Mouse (Mus musculus) brain, embryonic 18.5 days (tissue): Measurements from ENCODE around the gene Trpm5.

ENCODE experiments used
- DNase-seq: peaks from one replicate; pipeline ENCODE4 v3.0.0-alpha.2; 2012; ENCODE audit warnings: low read depth, low spot score

The Trpm5 gene

GRCm38 (mm10) chr7:143059202-143059870 lies 35.1 kb downstream of the Trpm5 start:
- no peak for DNase-seq

DNA sequence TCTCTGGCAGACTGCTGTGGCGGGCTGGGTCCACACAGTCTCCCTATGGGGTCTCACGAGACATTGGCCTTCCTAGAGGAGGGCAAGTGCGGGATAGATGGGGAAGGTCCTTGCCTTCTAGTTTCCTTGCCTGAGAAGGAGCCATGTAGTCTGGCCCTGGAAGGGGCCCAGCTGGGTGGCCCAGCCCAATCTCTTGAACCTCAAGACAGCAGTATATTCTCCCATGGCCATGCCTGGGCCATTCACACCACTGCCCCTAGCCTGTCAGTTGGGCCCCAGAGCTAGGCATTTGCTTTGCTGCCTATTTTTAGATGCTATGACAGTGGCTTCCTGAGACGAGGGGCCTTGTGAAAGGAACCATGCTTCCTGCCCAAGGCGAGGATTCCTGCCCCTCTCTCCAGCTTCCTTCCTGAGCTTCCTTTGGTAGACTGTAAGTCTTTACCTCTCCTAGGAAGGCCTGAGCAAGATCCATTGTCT lies 36.2 kb downstream of the Trpm5 start:
- no peak for DNase-seq

GRCm38 (mm10) chr7:143057667-143058220 lies 36.7 kb downstream of the Trpm5 start:
- no peak for DNase-seq

DNA sequence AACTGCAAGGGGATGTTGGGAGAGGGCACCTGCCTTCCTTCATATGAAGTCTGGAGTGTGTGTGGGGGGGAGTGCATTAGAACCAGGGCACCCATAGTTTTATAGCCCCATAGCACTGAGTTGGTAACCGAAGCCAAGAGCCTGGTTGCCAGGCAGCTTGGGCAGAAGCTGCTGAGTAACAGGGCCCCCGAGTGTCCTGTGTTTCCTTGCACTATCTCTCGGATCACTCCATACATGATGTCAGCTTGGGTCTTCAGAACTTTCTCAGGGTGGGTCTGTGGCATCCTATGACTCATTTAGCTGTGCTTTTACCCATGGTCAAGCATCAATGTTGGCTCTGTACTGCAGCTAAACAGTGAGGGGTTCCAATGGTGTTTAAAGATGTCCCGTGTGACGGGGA lies 37.4 kb downstream of the Trpm5 start:
- DNase-seq: no peak

GRCm38 (mm10) chr7:143055499-143056186 lies 38.8 kb downstream of the Trpm5 start:
- DNase-seq: no peak

DNA sequence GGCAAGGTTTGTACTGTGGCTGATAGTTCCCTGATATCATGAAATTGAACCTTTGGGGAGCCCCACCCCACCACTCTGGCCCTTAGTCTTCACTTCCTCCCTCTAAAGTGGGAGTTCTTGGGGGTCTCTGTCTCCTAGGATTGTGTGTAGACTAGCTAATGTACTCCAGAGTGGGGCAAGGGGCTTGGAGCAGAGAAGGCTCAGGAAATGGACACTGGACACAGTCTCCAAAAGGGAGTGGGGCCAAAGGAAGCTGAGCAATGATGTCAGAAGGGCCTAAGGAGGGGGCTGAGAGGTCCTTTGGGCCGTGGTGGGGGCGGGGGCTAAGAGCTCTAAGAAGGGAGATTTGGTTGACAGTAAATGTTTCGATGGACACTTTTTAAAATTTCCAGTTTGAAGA lies 39.4 kb downstream of the Trpm5 start:
- no peak for DNase-seq

- no peak for DNase-seq
Measured at GRCm38 (mm10) chr7:143054612-143054965, 39.9 kb downstream of the Trpm5 start.

DNA sequence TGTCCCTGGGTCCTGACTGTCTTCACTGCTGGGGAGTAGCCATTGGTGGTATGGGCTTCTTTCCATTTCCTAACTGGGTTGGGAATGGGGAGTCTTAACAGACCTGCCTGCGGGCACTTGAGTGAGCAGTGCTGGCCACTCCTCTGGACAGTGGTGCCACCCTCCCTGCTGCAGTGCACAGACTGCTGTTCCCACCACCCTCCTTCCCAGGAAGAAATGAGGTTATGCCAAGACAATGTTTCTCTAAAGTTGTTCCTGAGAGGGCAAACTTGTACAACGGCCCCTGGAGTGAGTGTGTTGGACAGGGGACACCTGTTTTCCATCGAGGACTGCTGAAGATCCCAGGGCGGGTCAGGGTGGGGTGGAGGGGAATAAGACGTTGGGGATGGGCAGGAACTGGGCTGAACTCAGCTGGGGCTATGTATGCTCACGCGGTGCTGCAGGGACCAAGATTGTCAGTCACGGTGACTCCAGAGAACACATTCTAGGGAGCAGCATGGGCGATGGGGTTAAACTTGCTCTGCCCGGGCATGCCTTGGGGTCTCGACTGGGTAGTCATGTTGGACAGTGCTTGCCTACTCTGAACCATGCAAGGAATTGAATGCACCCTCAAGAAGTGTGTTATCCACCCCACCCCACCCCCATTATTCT lies 40.4 kb downstream of the Trpm5 start:
- no peak for DNase-seq

GRCm38 (mm10) chr7:143053008-143053899 lies 41.2 kb downstream of the Trpm5 start:
- no peak for DNase-seq

- no peak for DNase-seq
Measured at GRCm38 (mm10) chr7:143052626-143053007, 41.8 kb downstream of the Trpm5 start, which contains the start of gene Cd81. Gene Cd81 (plus strand): TSS chr7:143052739.

DNA sequence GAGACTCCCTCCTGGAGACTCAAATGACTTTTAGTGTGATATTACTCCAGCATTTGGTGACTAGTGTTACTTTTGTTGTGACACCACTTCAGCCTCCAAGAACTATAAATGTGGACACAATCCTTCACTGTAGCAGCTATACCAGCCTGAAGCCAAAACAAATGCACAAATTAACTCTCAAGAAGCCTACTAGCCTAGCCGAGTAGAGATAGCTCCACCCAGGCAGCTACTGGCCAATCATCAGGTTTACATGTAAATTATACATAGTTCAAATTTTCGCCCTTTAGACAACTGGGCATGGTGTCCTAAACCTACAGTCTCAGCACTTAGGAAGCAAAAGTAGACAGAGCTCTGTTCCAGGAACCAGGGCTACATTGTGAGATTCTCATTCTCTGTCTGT lies 43.1 kb downstream of the Trpm5 start:
- DNase-seq: no peak

DNA sequence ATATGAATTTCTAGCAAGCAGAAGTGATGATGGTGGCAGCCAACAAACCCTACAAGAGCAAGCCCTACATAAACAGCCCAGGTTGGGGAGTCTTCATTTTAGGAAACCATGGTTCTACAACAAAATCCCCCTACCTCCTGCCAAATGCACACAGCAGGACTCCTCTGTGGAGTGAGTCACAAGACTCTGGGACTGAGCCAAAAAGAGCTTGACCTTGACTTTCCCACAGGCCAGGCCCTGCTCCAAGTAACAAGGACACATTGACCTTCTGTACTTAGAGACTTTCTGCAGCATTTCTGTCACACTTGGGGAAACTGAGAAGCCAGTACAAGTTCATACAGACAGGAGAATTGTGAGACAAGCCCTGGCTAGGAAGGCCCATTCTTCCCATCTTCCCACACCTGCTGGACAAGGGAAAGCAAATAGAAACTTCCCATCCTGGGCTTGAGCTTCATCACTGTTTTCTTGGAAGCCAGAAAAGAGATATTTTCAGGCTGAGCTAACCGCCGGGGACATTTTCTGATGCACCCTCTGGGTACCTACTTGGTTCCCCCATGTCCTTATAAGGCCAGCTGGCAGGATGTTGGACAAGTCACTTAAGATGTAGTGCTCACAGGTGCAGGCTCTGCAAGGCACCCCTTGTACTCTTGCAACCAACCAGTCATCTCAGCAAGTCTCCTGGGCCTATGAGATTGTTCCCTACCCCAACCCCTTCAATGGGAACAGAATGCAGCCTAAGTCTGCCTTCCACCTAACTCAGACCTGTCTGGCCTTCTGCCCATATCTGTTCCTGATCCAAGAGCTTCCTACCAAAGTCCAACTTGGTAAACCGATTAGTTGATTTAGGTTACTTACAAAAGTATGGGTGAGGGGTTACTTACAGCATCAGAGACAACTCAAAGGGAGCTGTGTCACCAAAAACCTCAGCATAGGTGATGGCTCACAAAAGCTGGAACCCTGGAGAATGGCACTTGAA lies 44.3 kb downstream of the Trpm5 start:
- DNase-seq: no peak

GRCm38 (mm10) chr7:143049331-143049730 lies 45.1 kb downstream of the Trpm5 start:
- DNase-seq: no peak

DNA sequence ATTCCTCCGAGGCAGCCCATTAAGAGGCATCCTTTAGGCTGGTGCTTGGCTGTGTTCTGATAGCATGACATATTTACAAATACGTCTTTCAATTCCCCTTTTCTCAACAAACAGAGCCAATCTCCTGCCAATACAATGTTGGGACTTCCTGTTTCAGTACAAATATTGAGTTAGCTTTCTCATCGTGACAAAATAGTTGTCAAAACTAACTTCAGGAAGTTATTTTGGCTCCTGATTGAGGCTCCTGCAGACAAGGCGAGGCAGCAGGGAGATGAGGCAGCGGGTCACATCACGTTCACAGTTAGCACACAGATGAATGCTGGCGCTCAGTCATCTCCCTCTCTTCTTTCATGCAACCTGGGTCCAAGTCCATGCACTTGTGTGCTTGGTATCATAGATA lies 48.1 kb downstream of the Trpm5 start:
- no peak for DNase-seq

- DNase-seq: no peak
Measured at GRCm38 (mm10) chr7:143044826-143045206, 49.6 kb downstream of the Trpm5 start.

DNA sequence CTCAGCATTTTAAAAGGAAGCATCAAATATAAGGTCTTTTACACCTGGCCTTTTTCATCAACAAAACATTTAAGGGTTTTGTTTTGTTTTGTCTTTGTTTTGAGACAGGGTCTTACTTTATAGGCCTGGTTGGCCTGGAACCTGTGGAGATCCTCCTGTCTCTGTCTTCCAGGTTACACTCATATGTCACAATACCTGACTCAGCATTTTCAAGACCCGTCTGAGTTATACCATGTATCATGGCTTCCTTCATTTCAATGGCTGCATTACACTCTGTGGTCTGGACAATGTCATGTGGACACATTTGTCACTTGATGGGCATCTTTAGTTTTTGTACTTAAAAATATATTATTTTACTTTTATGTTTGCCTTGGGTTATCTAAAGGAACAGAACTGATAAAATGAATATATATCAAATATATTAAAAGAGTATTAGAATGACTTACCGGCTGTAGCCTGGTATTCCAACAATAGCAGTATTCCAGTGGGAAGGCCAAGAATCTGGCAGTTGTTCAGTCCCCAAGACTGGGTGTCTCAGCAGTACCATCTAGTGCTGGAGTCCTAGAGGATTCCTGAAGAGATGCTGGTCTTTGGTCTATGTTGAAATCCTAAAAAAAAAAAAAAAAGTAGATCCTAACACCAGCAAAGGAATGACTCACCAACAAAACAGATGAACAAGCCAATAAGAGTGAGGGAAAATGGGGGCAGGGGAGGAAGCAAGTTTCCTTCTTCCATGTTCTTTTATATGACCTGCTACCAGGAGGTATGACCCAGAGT lies 50.2 kb downstream of the Trpm5 start:
- DNase-seq: no peak

- no peak for DNase-seq
Measured at GRCm38 (mm10) chr7:143042897-143043300, 51.5 kb downstream of the Trpm5 start.

- DNase-seq: no peak
Measured at GRCm38 (mm10) chr7:143042089-143042488, 52.4 kb downstream of the Trpm5 start.

DNA sequence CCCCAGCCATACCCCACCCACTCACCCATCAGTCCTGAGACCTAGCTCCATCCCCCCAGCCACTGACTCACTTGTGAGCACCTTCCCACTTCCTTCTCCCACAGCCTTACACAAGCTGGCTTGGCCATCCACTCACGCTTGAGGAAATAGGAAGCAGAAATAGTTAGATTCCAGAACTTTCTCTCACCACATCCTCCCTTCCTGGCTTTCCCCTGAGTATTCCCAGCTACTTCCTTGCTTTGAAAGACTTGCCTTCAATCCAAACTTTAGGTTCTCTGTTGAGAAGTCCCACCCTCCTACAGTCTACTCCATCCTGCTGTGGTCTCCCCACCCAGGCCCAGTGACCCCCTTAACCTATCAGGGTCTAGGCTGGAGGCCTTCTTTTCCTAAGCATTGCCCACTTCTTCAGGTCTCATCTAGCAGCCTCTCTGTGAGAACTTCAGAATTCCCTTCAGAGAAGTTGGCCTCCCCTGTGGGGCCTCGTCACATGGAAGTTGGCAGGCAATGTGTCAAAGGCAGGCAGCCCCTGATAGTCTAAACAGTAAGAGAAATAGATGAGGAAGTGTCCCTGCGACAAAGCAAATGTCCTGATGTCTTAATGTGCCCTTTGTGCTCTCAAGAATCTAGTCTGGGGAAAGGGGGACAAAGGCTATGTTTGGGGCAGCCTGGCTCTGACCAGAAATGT lies 53.2 kb downstream of the Trpm5 start:
- no peak for DNase-seq
